Mouse (Mus musculus): ENCODE results near the gene Kirrel3. TPM values are rescaled to one million over a fixed set of nuclear protein-coding genes. Genes with fewer than 3 reads are reported as not detected.

Kirrel3 gene
- total RNA-seq (2023), result not detected

DNA sequence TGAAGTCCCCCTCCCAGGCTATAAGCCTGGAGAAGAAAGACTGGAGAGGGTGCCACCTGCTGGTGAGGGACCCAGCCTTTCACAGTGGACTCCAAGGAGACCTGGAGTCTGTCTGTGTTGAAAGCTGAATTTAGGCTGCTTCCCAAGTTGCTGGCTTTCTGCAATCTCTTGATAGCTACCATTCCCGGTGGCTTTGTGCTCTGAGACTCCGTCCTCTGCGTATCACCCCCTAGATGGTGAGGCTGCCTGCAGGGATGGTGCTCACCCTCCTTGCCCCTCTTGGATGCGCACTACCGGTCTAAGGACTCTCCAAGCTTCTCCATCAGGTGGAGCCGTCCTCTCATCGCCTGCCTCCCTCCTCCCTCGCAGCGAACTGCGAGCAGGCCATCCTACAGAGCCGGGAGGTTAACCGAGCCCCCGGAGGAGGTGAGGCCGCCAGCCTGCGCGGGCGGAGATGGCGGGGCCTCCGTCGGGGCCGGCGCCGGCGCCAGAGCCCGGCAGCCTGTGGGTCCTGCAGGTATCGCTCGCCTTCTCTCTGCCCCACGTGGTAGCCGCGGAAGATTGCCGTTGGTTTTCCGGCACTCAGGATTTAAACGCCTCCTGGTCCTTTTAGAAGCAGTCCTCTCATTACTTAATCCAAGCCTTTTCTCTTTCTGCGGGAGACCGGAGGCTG is at the start of gene Kirrel3:
Gene Kirrel3 (plus strand): TSS at position 136 of the 673 bp plus-strand sequence.

Data from neutrophil, adult 59 days (primary cell).